Mouse (Mus musculus) gastrocnemius, postnatal 25 days (tissue): Measurements from ENCODE around the gene L3hypdh. TPM values are rescaled to one million over a fixed set of nuclear protein-coding genes. Genes with fewer than 3 reads are reported as not detected.
"Not testable (repeated sequence)": the region's sequence is repeated elsewhere in the genome, so short reads cannot be mapped to it uniquely, and the experiment has no call there.

Experiments used
- DNase-seq: peaks from one replicate; pipeline ENCODE4 v3.0.0; 2022
- microRNA-seq, 2 experiments: library from miRNA; unstranded; fragments of <30 nt; microRNA quantifications; one replicate each; pipeline ENCODE4 v1.2.0; 2021; ENCODE audit warnings: borderline replicate concordance in 2 of 2
- total RNA-seq, 2 experiments: library from RNA; stranded (reverse); gene quantifications; 1 replicate in 1 of 2; 2 replicates in 1 of 2; pipeline ENCODE4 v1.2.3; 2021

The L3hypdh gene
- total RNA-seq, 2 experiments from 2014 or later = 0.77 to 1.8 TPM

- no peak for DNase-seq
These were observed 31.4 kb downstream of the L3hypdh start for GRCm38 (mm10) chr12:72053851-72054250.

- DNase-seq = no peak
These were observed 31.9 kb downstream of the L3hypdh start for GRCm38 (mm10) chr12:72053303-72053702.

- DNase-seq = no peak
These were observed 32.7 kb downstream of the L3hypdh start for GRCm38 (mm10) chr12:72052571-72052970.

GRCm38 (mm10) chr12:72050821-72051220 is 34.4 kb downstream of the L3hypdh start:
- no peak for DNase-seq

- DNase-seq = not testable (repeated sequence)
These were observed 35.1 kb downstream of the L3hypdh start for GRCm38 (mm10) chr12:72050156-72050555.

- DNase-seq = no peak
These were observed 37.7 kb downstream of the L3hypdh start for GRCm38 (mm10) chr12:72047513-72047912.

GRCm38 (mm10) chr12:72041238-72041637 is 44.0 kb downstream of the L3hypdh start:
- no peak for DNase-seq

GRCm38 (mm10) chr12:72039501-72039900 is 45.7 kb downstream of the L3hypdh start:
- no peak for DNase-seq

- no peak for DNase-seq
These were observed 46.4 kb downstream of the L3hypdh start for GRCm38 (mm10) chr12:72038866-72039265.

- no peak for DNase-seq
These were observed 48.2 kb downstream of the L3hypdh start for GRCm38 (mm10) chr12:72037049-72037448.

GRCm38 (mm10) chr12:72036097-72036661 is 49.1 kb downstream of the L3hypdh start:
- DNase-seq = no peak

GRCm38 (mm10) chr12:72031794-72032193 is 53.4 kb downstream of the L3hypdh start:
- peak; percentile 62 for DNase-seq

- DNase-seq = no peak
These were observed 54.1 kb downstream of the L3hypdh start for GRCm38 (mm10) chr12:72031171-72031570.

- DNase-seq = no peak
These were observed 59.9 kb downstream of the L3hypdh start for GRCm38 (mm10) chr12:72025275-72025795.

- no peak for DNase-seq
These were observed 61.7 kb downstream of the L3hypdh start for GRCm38 (mm10) chr12:72023572-72023971.

Small RNA genes within 50 kb of the gene (microRNA-seq; reads per million reads assigned to microRNA genes)
- gene Gm24466 = 0 reads per million in 2 experiments

Other genes starting within 250 kb of the L3hypdh start
- under 1 TPM; 0.20 to 0.32 TPM for gene Gpr135, start 14.3 kb downstream of the L3hypdh start, total RNA-seq
- 10 to 100 TPM in 1 of 2 experiments, 1 to 10 TPM in 1; 8.0 to 10.9 TPM for gene Jkamp, start 150 bp upstream of the L3hypdh start, total RNA-seq
- gene Ccdc175, start 99.6 kb upstream of the L3hypdh start, total RNA-seq = not detected